Mouse (Mus musculus) heart, adult 8-10 months (tissue): ENCODE data around the gene Olfr1225. TPM values are rescaled to one million over a fixed set of nuclear protein-coding genes. Genes with fewer than 3 reads are reported as not detected.
"Not testable (repeated sequence)": the region's sequence is repeated elsewhere in the genome, so short reads cannot be mapped to it uniquely, and the experiment has no call there.

ENCODE experiments used
- DNase-seq: peaks from one replicate; pipeline ENCODE4 v3.0.0; 2022; ENCODE audit warnings: low spot score
- total RNA-seq, 4 experiments: library from RNA; stranded (reverse); gene quantifications; 2 replicates each; pipeline ENCODE4 v1.2.4; 2022

The Olfr1225 gene
- total RNA-seq, result not detected

DNA sequence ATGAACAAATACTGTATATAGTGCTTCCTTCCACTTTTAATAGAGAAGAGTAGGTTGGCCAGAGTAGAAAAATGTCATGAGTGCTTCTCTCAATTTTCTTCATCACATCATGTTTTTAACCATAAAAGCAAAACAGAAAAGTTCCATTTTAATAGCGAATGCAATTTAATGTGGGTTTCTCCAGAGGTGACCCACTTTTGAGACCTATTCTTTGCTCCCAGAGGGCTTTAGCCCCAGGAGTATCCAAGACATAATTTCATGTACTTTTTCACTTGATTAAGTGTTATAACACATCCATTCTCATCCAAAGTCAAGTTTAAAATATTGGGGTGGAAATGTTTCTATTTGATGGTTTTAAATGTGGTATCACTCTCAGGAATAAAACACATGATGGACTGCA is at the start of gene Olfr1225:
Gene Olfr1225, minus strand, starts transcription at position 101 of the 400 bp plus-strand sequence.
- DNase-seq, result no peak

DNA sequence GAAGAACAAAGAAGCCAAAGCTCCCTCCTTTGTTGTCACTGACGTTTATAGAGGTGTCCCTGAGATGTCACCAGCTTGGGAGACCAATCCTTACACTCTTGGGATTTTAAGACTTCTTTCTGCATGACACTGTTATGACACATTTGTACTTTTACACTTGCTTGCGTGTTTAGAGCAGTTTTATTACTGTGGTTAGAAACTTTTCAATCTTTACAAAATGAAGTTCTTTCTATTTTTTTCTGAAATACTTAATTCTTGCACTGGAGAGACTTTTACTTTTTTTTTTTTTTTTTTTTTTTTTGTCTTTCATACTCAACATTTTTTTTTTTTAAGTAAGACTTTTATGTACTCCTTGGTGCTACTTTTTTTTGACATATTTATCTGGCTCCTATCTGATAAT is 25.5 kb upstream of the Olfr1225 start, which contains the start of gene Olfr1226:
Gene Olfr1226, minus strand, starts transcription at position 101 of the 400 bp plus-strand sequence.
- DNase-seq, result no peak

DNA sequence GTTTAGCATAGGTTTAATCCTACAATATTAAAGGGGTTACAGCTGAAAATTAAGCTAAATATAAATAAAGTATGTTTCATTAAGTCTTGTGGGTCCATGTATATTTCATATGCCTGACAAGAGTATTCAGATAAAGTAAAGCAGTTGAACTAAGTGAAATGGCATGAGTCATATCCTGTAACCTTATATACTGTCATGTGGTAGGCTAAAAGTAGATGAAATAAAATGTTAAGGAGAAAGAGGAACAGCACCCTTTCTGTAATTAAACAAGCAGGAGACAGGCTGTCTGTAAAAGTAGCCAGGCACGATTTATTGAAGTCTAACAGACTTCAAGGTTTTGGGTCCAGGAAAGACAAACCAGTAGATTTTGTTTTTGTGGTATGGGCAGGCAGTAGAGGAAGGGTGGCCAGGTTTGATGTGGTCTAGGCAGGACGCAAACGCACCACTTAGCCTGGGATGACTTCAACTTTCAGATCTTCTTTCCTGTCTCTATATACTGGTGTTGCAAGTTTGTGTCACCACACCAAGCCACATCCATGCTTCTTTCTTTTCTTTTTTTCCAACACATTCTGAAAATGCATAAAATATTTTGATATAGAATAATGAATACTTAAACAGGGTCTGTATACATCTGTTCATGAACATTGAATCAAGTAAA is 22.0 kb upstream of the Olfr1225 start:
- no peak for DNase-seq

DNA sequence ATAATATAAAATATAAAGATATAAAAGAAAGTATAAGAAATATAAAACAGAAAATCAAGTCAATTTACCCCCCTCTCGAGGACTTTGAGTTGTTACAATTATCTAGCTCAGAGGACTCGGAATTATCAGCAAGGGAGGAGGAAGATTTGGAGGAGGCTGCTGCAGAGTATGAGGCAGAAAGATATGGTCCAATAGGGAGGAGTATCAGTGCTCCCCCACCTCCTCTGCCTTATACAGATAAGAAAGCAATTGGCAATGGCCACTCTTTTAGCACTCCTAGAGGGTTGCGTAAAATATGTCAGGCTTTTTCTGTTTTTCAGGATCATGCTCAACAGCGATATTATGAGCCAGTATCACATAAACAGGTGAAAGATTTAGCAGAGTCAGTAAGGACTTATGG is 9.8 kb downstream of the Olfr1225 start:
- not testable (repeated sequence) for DNase-seq

DNA sequence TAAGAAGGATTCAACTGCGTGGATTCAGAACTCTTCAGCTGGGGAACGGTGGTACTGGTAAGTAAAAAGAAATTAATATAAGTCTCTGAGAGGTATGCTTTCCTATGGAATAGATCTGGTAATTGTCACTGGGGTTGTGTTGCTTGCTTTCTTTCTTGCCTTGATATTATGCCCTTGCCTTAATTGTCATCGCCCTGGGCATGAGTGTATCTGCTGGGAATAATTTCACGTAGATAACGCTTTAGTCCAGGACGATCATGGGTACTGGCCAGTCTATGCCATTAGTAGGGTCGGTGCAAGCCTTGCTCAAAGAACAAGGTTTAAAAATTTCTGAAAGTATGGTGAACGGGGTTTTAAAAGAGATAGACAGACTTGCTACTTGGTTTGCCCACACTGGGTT is 10.5 kb downstream of the Olfr1225 start, which contains the start of gene Olfr1224-ps1:
Gene Olfr1224-ps1, minus strand, starts transcription at position 101 of the 400 bp plus-strand sequence.
- DNase-seq, result not testable (repeated sequence)

DNA sequence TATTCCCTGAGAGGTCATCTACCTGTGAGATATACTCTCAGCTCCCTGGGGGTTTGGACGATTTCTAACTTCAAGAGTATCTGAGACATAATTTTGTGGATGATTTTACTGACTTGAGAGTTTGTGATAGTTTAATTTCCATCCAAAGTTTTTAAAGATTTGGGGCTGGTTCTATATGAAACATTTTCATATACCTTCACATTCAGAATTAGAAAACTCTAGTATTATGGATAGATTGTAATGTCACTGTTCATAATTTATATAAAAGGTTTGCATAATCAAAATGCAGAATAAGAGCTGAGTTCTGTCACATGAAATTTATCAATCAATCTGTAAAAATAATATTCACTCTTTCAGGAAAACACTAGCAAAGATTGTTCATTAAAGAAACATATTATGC is 23.0 kb downstream of the Olfr1225 start, which contains the start of gene Olfr1223:
Gene Olfr1223, minus strand, starts transcription at position 101 of the 400 bp plus-strand sequence.
- DNase-seq, result no peak

DNA sequence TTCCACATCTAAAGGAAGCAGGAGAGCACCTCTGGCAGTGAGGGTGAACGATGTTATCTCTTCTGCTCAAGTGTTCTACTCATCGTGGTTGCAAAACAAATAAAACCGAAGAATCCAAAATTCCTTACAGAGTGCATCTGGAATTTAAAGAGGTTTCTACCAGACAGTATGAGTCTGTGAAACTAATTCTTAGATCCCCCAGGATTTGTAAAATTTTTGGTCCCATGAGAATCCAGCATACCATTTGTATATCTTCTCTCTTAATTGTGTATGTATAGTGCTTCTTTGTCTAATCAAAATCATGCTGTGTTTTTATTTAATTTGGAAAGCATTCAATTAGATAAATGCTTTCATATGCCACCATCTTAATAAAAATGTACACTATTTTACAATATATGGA is 41.5 kb downstream of the Olfr1225 start, which contains the start of gene Olfr1222:
Gene Olfr1222, minus strand, starts transcription at position 101 of the 400 bp plus-strand sequence.
- DNase-seq, result no peak

Other genes starting within 250 kb of the Olfr1225 start
- not detected for gene Olfr1211, start 236.6 kb downstream of the Olfr1225 start, total RNA-seq
- gene Olfr1212, start 220.7 kb downstream of the Olfr1225 start, total RNA-seq, result not detected
- not detected for gene Gm13762, start 194.4 kb downstream of the Olfr1225 start, total RNA-seq
- gene Olfr1214, start 182.0 kb downstream of the Olfr1225 start, total RNA-seq, result not detected
- not detected for gene Olfr1215, start 167.7 kb downstream of the Olfr1225 start, total RNA-seq
- gene Olfr1216, start 156.3 kb downstream of the Olfr1225 start, total RNA-seq, result not detected
- gene Olfr1217, start 142.6 kb downstream of the Olfr1225 start, total RNA-seq, result not detected
- gene Olfr1218, start 113.5 kb downstream of the Olfr1225 start, total RNA-seq, result not detected
- not detected for gene Olfr1219, start 91.2 kb downstream of the Olfr1225 start, total RNA-seq
- not detected for gene Olfr1220, start 67.8 kb downstream of the Olfr1225 start, total RNA-seq
- gene Olfr1221, start 57.4 kb downstream of the Olfr1225 start, total RNA-seq, result not detected
- gene Olfr1222, start 41.6 kb downstream of the Olfr1225 start, total RNA-seq, result not detected
- not detected for gene Olfr1223, start 23.1 kb downstream of the Olfr1225 start, total RNA-seq
- not detected for gene Olfr1224-ps1, start 10.6 kb downstream of the Olfr1225 start, total RNA-seq
- not detected for gene Olfr1226, start 25.4 kb upstream of the Olfr1225 start, total RNA-seq
- not detected for gene Olfr1228, start 79.4 kb upstream of the Olfr1225 start, total RNA-seq
- not detected for gene Olfr1229, start 113.3 kb upstream of the Olfr1225 start, total RNA-seq
- gene Olfr1230, start 122.6 kb upstream of the Olfr1225 start, total RNA-seq, result not detected
- not detected for gene Olfr1231, start 132.4 kb upstream of the Olfr1225 start, total RNA-seq
- not detected for gene Olfr1232, start 155.0 kb upstream of the Olfr1225 start, total RNA-seq
- not detected for gene Olfr1233, start 167.7 kb upstream of the Olfr1225 start, total RNA-seq
- gene Olfr1234, start 190.2 kb upstream of the Olfr1225 start, total RNA-seq, result not detected
- not detected for gene Olfr1238, start 235.0 kb upstream of the Olfr1225 start, total RNA-seq
- gene Olfr1239, start 245.7 kb upstream of the Olfr1225 start, total RNA-seq, result not detected